Mouse (Mus musculus): ENCODE results near the gene Id4.

DNA sequence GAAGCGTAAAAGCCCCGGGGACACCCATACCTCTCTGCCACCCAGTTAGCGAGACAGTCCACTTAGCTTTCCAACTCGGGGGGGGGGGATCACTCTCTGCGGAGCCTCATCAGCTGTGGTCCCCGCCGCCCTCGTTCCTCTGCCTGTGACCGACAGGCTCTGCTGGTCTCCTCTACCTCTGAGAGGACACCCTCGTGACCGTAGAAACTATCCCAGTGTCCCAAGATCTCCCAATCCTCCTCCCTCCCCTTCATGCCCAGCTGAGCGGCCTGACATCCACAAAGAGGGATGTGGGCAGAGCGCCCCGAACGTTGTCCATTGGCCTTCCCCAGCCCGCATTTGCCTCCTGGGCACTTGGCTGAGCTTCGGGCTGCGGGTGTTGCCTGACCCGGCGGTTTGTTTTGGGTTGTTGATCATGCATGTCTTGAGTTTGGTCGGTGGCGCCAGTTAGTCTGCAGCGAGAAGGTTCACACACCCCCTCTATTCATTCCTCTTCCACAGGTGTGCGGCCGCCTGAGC is 1.5 kb downstream of the Id4 start:
- TF ChIP-seq MAFK (IDR thresholded peaks at IDR 0.05; ENCODE audit: borderline replicate concordance, low read depth, low read length), result no peak
- no peak for TF ChIP-seq GABPA (IDR thresholded peaks at IDR 0.05; ENCODE audit: low read depth, low read length)
- no peak for TF ChIP-seq CTCF (IDR thresholded peaks at IDR 0.05 in 2 of 3, conservative IDR thresholded peaks at IDR 0.05 in 1 of 3; ENCODE audit: control insufficient read depth in 1 of 3, insufficient read depth in 1 of 3, low read depth in 2 of 3, low read length in 3 of 3, poor library complexity in 1 of 3, severe bottlenecking in 1 of 3)
- no peak for TF ChIP-seq RCOR1 (IDR thresholded peaks at IDR 0.05; ENCODE audit: low read depth, low read length)
- TF ChIP-seq EP300 (IDR thresholded peaks at IDR 0.05; ENCODE audit: low read depth in 1 of 2, low read length in 2 of 2), result no peak
- TF ChIP-seq JUND (IDR thresholded peaks at IDR 0.05; ENCODE audit: low read depth, low read length), result no peak
- no peak for TF ChIP-seq ZC3H11A (IDR thresholded peaks at IDR 0.05; ENCODE audit: low read depth, low read length)
- TF ChIP-seq GATA1 (IDR thresholded peaks at IDR 0.05; ENCODE audit: low read depth, low read length), result no peak
- TF ChIP-seq USF1 (IDR thresholded peaks at IDR 0.05; ENCODE audit: low read depth, low read length), result no peak
- no peak for TF ChIP-seq UBTF (IDR thresholded peaks at IDR 0.05; ENCODE audit: borderline replicate concordance, insufficient read depth, low read depth, low read length)
